Mouse (Mus musculus) inflammation-experienced regulatory T-cells, adult 6 months (primary cell): Measurements from ENCODE around the gene 9130019O22Rik. TPM values are rescaled to one million over a fixed set of nuclear protein-coding genes. Genes with fewer than 3 reads are reported as not detected.
"Not testable (repeated sequence)": the region's sequence is repeated elsewhere in the genome, so short reads cannot be mapped to it uniquely, and the experiment has no call there.

Experiments used
- ATAC-seq: one replicate; pipeline ENCODE4 v1.8.0; 2017
- polyA plus RNA-seq, 3 experiments: library from polyadenylated mRNA; unstranded; fragments of 100-300 nt; shearing (Covaris generic); gene quantifications; one replicate each; pipeline ENCODE4 v1.2.1; 2017

Gene 9130019O22Rik
- polyA plus RNA-seq = 1 to 10 TPM; 4.8 to 8.8 (median 6.5) TPM

- ATAC-seq = peak; percentile 98
Observed at GRCm38 (mm10) chr7:127386641-127387392, at the start of gene 9130019O22Rik. Gene 9130019O22Rik (minus strand): TSS chr7:127387166.

- no peak for ATAC-seq
Observed at GRCm38 (mm10) chr7:127435206-127435605, 48.2 kb upstream of the 9130019O22Rik start.

GRCm38 (mm10) chr7:127426354-127426753, 39.4 kb upstream of the 9130019O22Rik start:
- no peak for ATAC-seq

- ATAC-seq = no peak
Observed at GRCm38 (mm10) chr7:127425911-127426310, 38.9 kb upstream of the 9130019O22Rik start.

- ATAC-seq = no peak
Observed at GRCm38 (mm10) chr7:127425291-127425690, 38.3 kb upstream of the 9130019O22Rik start.

- no peak for ATAC-seq
Observed at GRCm38 (mm10) chr7:127422247-127422646, 35.3 kb upstream of the 9130019O22Rik start.

- peak; percentile 99 for ATAC-seq
Observed at GRCm38 (mm10) chr7:127421388-127422191, 34.6 kb upstream of the 9130019O22Rik start, which contains the start of gene Zfp688. Gene Zfp688 (minus strand): TSS chr7:127422068.

- ATAC-seq = no peak
Observed at GRCm38 (mm10) chr7:127411418-127411817, 24.5 kb upstream of the 9130019O22Rik start.

- peak; percentile 97 for ATAC-seq
Observed at GRCm38 (mm10) chr7:127406002-127406987, 19.3 kb upstream of the 9130019O22Rik start, which contains the start of gene Zfp764. Gene Zfp764 (minus strand): TSS chr7:127406822.

GRCm38 (mm10) chr7:127404101-127404500, 17.1 kb upstream of the 9130019O22Rik start:
- not testable (repeated sequence) for ATAC-seq

GRCm38 (mm10) chr7:127402980-127403379, 16.0 kb upstream of the 9130019O22Rik start:
- no peak for ATAC-seq

- ATAC-seq = no peak
Observed at GRCm38 (mm10) chr7:127400355-127400754, 13.4 kb upstream of the 9130019O22Rik start.

- peak; percentile 17 for ATAC-seq
Observed at GRCm38 (mm10) chr7:127393944-127394333, 7.0 kb upstream of the 9130019O22Rik start.

- peak; percentile 92 for ATAC-seq
Observed at GRCm38 (mm10) chr7:127393157-127393943, 6.4 kb upstream of the 9130019O22Rik start, which contains the start of gene E430018J23Rik. Gene E430018J23Rik (minus strand): TSS chr7:127393629.

GRCm38 (mm10) chr7:127392251-127392824, 5.4 kb upstream of the 9130019O22Rik start:
- no peak for ATAC-seq

- ATAC-seq = no peak
Observed at GRCm38 (mm10) chr7:127391538-127391937, 4.6 kb upstream of the 9130019O22Rik start.

GRCm38 (mm10) chr7:127390306-127390705, 3.3 kb upstream of the 9130019O22Rik start:
- no peak for ATAC-seq

- ATAC-seq = not testable (repeated sequence)
Observed at GRCm38 (mm10) chr7:127388201-127388600, 1.2 kb upstream of the 9130019O22Rik start.

GRCm38 (mm10) chr7:127385560-127385959, 1.4 kb downstream of the 9130019O22Rik start:
- not testable (repeated sequence) for ATAC-seq

GRCm38 (mm10) chr7:127378310-127378921, 8.6 kb downstream of the 9130019O22Rik start:
- ATAC-seq = no peak
